Mouse (Mus musculus) MEL (cell line): Measurements from ENCODE around the gene Scamp1. TPM values are rescaled to one million over a fixed set of nuclear protein-coding genes. Genes with fewer than 3 reads are reported as not detected.
"Not testable (repeated sequence)": the region's sequence is repeated elsewhere in the genome, so short reads cannot be mapped to it uniquely, and the experiment has no call there.

ENCODE experiments used
- DNase-seq: peaks from one replicate; pipeline ENCODE4 v3.0.0; 2011; ENCODE audit warnings: low read depth, low spot score
- H3K27ac ChIP-seq: 2 replicates; pipeline ENCODE4 v1.5.1; 2012; ENCODE audit warnings: low read depth, mild to moderate bottlenecking, control low read depth, low read length, moderate library complexity; ENCODE audit not compliant: control insufficient read depth
- H3K27me3 ChIP-seq, 2 experiments: fragments of 150-350 bp in 1 of 2; sonication (generic) in 1 of 2; 2 replicates each; pipeline ENCODE4 v1.6.1; 2012; ENCODE audit warnings: low read length in 2 of 2, mild to moderate bottlenecking in 2 of 2, improper control_type of control experiment in 1 of 2, moderate library complexity in 1 of 2; ENCODE audit not compliant: insufficient read depth in 2 of 2, control insufficient read depth in 1 of 2
- H3K36me3 ChIP-seq, 2 experiments: 2 replicates each; pipeline ENCODE4 v1.6.1; 2012 to 2014; ENCODE audit warnings: low read length in 2 of 2, improper control_type of control experiment in 1 of 2, inconsistent platforms in 1 of 2, mild to moderate bottlenecking in 1 of 2; ENCODE audit not compliant: insufficient read depth in 2 of 2, control insufficient read depth in 1 of 2
- H3K4me1 ChIP-seq, 2 experiments: fragments of 150-350 bp in 1 of 2; sonication (generic) in 1 of 2; 2 replicates each; pipeline ENCODE4 v1.6.1; 2012; ENCODE audit warnings: low read length in 2 of 2, improper control_type of control experiment in 1 of 2, mild to moderate bottlenecking in 1 of 2; ENCODE audit not compliant: insufficient read depth in 2 of 2, control insufficient read depth in 1 of 2
- H3K4me3 ChIP-seq, 2 experiments: fragments of 150-350 bp in 1 of 2; sonication (generic) in 1 of 2; 2 replicates each; pipeline ENCODE4 v1.5.1; 2012; ENCODE audit warnings: low read depth in 2 of 2, low read length in 2 of 2, mild to moderate bottlenecking in 2 of 2, moderate library complexity in 2 of 2, control low read depth in 1 of 2, improper control_type of control experiment in 1 of 2; ENCODE audit not compliant: control insufficient read depth in 1 of 2, insufficient read depth in 1 of 2
- H3K79me2 ChIP-seq: 2 replicates; pipeline ENCODE4 v1.6.1; 2012; ENCODE audit warnings: mild to moderate bottlenecking, low read length, moderate library complexity; ENCODE audit not compliant: control insufficient read depth, poor library complexity, insufficient read depth
- H3K9ac ChIP-seq: 2 replicates; pipeline ENCODE4 v1.6.1; 2012; ENCODE audit warnings: low read depth, mild to moderate bottlenecking, control low read depth, low read length, moderate library complexity; ENCODE audit not compliant: control insufficient read depth, poor library complexity, severe bottlenecking
- H3K9me3 ChIP-seq: fragments of 150-350 bp; sonication (generic); replicated peaks from 2 replicates; pipeline ENCODE4 v1.6.1; 2012; ENCODE audit warnings: mild to moderate bottlenecking, low read length, improper control_type of control experiment, moderate library complexity; ENCODE audit not compliant: insufficient read depth
- CTCF ChIP-seq, 3 experiments: IDR thresholded peaks in 2 of 3; conservative IDR thresholded peaks in 1 of 3; 2 replicates each; pipeline ENCODE4 v1.5.1; 2011 to 2012; ENCODE audit warnings: low read length in 3 of 3, low read depth in 2 of 3, mild to moderate bottlenecking in 2 of 3, improper control_type of control experiment in 1 of 3, inconsistent platforms in 1 of 3, mixed read lengths in 1 of 3, moderate library complexity in 1 of 3; ENCODE audit not compliant: control insufficient read depth in 1 of 3, insufficient read depth in 1 of 3, poor library complexity in 1 of 3, severe bottlenecking in 1 of 3
- E2F4 ChIP-seq: IDR thresholded peaks from 2 replicates; pipeline ENCODE4 v1.6.1; 2011; ENCODE audit warnings: low read depth, low read length, improper control_type of control experiment, borderline replicate concordance
- EP300 ChIP-seq, 2 experiments: IDR thresholded peaks; 2 replicates each; pipeline ENCODE4 v1.6.1; 2011; ENCODE audit warnings: improper control_type of control experiment in 2 of 2, low read length in 2 of 2, low read depth in 1 of 2, mild to moderate bottlenecking in 1 of 2
- ETS1 ChIP-seq: IDR thresholded peaks from 2 replicates; pipeline ENCODE4 v1.6.1; 2012; ENCODE audit warnings: low read depth, mild to moderate bottlenecking, inconsistent platforms, low read length, improper control_type of control experiment, moderate library complexity
- GATA1 ChIP-seq: IDR thresholded peaks from 2 replicates; pipeline ENCODE4 v1.6.1; 2011; ENCODE audit warnings: low read depth, low read length, improper control_type of control experiment
- HCFC1 ChIP-seq: IDR thresholded peaks from 2 replicates; pipeline ENCODE4 v1.6.1; 2012; ENCODE audit warnings: low read depth, mild to moderate bottlenecking, inconsistent platforms, low read length, improper control_type of control experiment, moderate library complexity
- MAX ChIP-seq: IDR thresholded peaks from 2 replicates; pipeline ENCODE4 v1.6.1; 2011; ENCODE audit warnings: low read length, improper control_type of control experiment
- MAZ ChIP-seq: IDR thresholded peaks from 2 replicates; pipeline ENCODE4 v1.6.1; 2012; ENCODE audit warnings: low read depth, mild to moderate bottlenecking, inconsistent platforms, low read length, improper control_type of control experiment
- RAD21 ChIP-seq: IDR thresholded peaks from 2 replicates; pipeline ENCODE4 v1.6.1; 2011; ENCODE audit warnings: mild to moderate bottlenecking, low read depth, low read length, improper control_type of control experiment
- RCOR1 ChIP-seq: IDR thresholded peaks from 2 replicates; pipeline ENCODE4 v1.6.1; 2012; ENCODE audit warnings: low read depth, mild to moderate bottlenecking, inconsistent platforms, low read length, improper control_type of control experiment
- SIN3A ChIP-seq: IDR thresholded peaks from 2 replicates; pipeline ENCODE4 v1.6.1; 2012; ENCODE audit warnings: low read length, improper control_type of control experiment, inconsistent platforms
- USF2 ChIP-seq, 2 experiments: IDR thresholded peaks; 2 replicates each; pipeline ENCODE4 v1.6.1; 2011 to 2012; ENCODE audit warnings: improper control_type of control experiment in 2 of 2, low read length in 2 of 2, borderline replicate concordance in 1 of 2, inconsistent platforms in 1 of 2, low read depth in 1 of 2, mild to moderate bottlenecking in 1 of 2; ENCODE audit not compliant: insufficient read depth in 1 of 2
- ZC3H11A ChIP-seq: IDR thresholded peaks from 2 replicates; pipeline ENCODE4 v1.6.1; 2012; ENCODE audit warnings: low read depth, mild to moderate bottlenecking, inconsistent platforms, low read length, improper control_type of control experiment
- ZKSCAN1 ChIP-seq: IDR thresholded peaks from 2 replicates; pipeline ENCODE4 v1.6.1; 2012; ENCODE audit warnings: low read depth, mild to moderate bottlenecking, inconsistent platforms, low read length, improper control_type of control experiment, moderate library complexity
- ZMIZ1 ChIP-seq: IDR thresholded peaks from 2 replicates; pipeline ENCODE4 v1.6.1; 2012; ENCODE audit warnings: low read depth, mild to moderate bottlenecking, inconsistent platforms, low read length, improper control_type of control experiment, moderate library complexity
- polyA plus RNA-seq, 2 experiments: library from polyadenylated mRNA; stranded (reverse) in 1 of 2; unstranded in 1 of 2; fragments of >175 nt in 1 of 2; fragments of >200 nt in 1 of 2; gene quantifications; 2 replicates each; pipeline versions ENCODE4 v1.2.1 to v1.2.4; 2012; ENCODE audit warnings: low replicate concordance in 2 of 2, low read depth in 1 of 2; ENCODE audit not compliant: insufficient read length in 2 of 2, insufficient read depth in 1 of 2, missing spikeins in 1 of 2
- total RNA-seq: library from RNA; depleted of rRNA; stranded (reverse); fragments of 300-350 nt; gene quantifications from 2 replicates; pipeline ENCODE4 v1.2.3, GENCODE M21; 2012

The Scamp1 gene
- total and polyA plus RNA-seq, 3 experiments = 0.03 TPM; not detected in 2

DNA sequence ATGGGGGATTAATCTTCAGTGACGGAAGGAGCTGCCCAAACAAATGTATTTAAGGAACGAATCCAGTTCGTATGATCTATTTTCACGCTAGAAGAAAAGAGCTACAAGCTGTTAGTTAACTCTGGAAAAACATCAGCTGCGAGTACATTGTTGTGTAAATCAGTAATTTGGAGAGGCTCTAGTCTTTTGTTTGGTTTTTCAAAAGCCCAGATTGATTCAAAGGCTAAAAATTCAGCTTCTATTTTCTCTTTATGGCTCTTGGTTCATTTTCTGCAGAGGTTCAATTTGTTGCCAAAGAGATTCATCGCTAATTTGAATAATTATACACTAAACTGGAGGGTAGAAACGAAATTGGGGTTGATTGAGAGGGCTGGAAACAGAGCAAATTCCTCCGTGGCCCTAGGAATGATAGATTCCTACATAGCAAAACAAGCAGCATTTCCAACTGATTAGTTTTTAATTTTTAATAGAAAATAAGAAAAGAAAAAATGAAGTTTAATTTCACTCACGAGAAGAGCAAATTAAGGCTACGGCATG, 31.4 kb upstream of the Scamp1 start:
- H3K9ac ChIP-seq = no peak overlapping the region
- H3K79me2 ChIP-seq = no peaks in the 10 kb centered on the region
- no peaks in the 10 kb centered on the region; a peak in 1 of 4 replicates for H3K27me3 ChIP-seq
- no peaks in the 10 kb centered on the region for H3K36me3 ChIP-seq
- H3K4me3 ChIP-seq = no peak overlapping the region
- no peaks in the 10 kb centered on the region for H3K9me3 ChIP-seq
- no peak for TF ChIP-seq RCOR1
- TF ChIP-seq MAZ = no peak
- no peak overlapping the region for H3K27ac ChIP-seq
- no peaks in the 10 kb centered on the region for H3K4me1 ChIP-seq
- DNase-seq = no peak

DNA sequence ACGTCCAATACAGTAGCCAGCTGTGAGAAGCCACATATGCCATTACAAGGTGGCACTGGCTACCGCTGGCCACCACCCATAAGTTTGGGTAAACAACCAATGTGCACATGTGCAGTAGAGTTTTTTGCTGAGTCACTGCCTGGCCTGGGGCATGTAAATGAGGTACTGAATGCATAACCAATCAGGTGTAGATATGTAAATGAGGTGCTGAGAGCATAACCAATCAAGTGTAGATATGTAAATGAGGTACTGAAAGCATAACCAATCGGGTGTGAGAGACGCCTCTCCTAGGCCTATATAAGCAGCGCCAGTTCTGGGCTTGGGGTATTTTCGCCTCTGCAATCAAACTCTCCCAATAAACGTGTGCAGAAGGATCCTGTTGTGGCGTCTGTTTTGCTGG, 27.2 kb upstream of the Scamp1 start:
- H3K27me3 ChIP-seq, H3K4me1 ChIP-seq, H3K36me3 ChIP-seq, H3K9ac ChIP-seq, H3K9me3 ChIP-seq, H3K27ac ChIP-seq, H3K79me2 ChIP-seq, H3K4me3 ChIP-seq: not testable (repeated sequence)
- DNase-seq = peak; percentile 29

DNA sequence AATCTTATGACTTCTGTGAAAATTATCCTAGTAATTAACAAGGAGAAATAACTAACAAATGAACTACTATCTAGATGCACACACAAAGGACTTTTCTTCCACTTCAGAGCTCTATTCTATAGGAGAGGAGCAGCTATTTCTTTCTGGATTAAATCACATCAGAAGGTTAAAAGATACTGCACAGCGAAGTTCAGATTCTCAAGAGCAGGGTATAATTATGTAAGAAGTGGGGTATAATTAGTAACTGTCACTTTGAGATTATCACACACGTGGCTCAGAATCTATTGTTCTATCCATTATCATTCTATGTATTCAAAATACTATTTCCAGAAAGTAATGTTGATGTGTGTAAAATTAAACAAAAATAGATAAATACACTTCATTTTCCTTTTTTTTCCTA, 22.6 kb upstream of the Scamp1 start:
- Histone ChIP-seq H3K4me3 (no peak overlapping the region), H3K27ac (no peak overlapping the region), H3K9me3 (no peaks in the 10 kb centered on the region), H3K79me2 (no peaks in the 10 kb centered on the region), H3K4me1 (no peaks in the 10 kb centered on the region), H3K27me3 (no peaks in the 10 kb centered on the region; a peak in 1 of 4 replicates)
- DNase-seq = no peak
- no peak for TF ChIP-seq USF2 (IDR thresholded peaks at IDR 0.05; ENCODE audit: borderline replicate concordance in 1 of 2, insufficient read depth in 1 of 2, low read depth in 1 of 2, low read length in 2 of 2)
- TF ChIP-seq ZMIZ1 = no peak
- no peak for TF ChIP-seq ZC3H11A
- no peak for TF ChIP-seq RAD21
- no peak for TF ChIP-seq SIN3A
- TF ChIP-seq ZKSCAN1 = no peak
- TF ChIP-seq CTCF (IDR thresholded peaks at IDR 0.05 in 2 of 3, conservative IDR thresholded peaks at IDR 0.05 in 1 of 3; ENCODE audit: control insufficient read depth in 1 of 3, insufficient read depth in 1 of 3, low read depth in 2 of 3, low read length in 3 of 3, poor library complexity in 1 of 3, severe bottlenecking in 1 of 3) = no peak
- TF ChIP-seq HCFC1 = no peak
- no peak for TF ChIP-seq MAX
- TF ChIP-seq GATA1 = no peak
- no peak for TF ChIP-seq E2F4
- TF ChIP-seq ETS1 = no peak
- TF ChIP-seq EP300 (IDR thresholded peaks at IDR 0.05; ENCODE audit: low read depth in 1 of 2, low read length in 2 of 2) = no peak
- TF ChIP-seq, all 39 proteins: peak for 0
- Histone ChIP-seq H3K9ac (no peak overlapping the region), H3K36me3 (no peaks in the 10 kb centered on the region)
